In the genomic region with DNA sequence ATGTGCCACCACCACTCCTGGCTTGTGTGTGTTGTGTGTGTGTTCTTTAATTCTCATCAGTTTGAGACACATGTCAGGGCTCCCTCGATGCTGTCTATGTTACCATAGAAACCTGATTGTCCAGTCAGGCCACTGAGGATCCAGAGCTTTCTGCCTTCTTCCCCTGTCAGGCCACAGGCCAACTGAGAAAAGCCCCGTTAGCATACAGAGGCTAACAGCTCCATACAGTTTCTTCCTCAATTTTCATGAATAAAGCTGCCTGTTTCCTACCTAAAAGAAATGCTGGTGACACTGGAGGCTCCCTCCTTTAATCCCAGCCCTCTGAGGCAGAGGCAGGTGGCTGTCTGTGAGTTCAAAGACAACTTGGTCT, we compare ENCODE assay signal across 8 mouse cellular contexts. TPM values are rescaled to one million over a fixed set of nuclear protein-coding genes. Genes with fewer than 3 reads are reported as not detected.
A peak's percentile ranks its signal among the peaks of the same experiment; 100 is the strongest.
DNase-seq lines count a peak whose midpoint lies in the region; ATAC-seq and TF ChIP-seq lines count a peak whose summit lies in the region.

No protein-coding gene starts in this region.

- ATAC-seq in embryonic facial prominence, embryonic 13.5 days (ENCODE audit: insufficient number of reproducible peaks, insufficient read depth, low FRiP score, low TSS enrichment, low read depth): no peak
- no peak for ATAC-seq in intestine, embryonic 15.5 days
- ATAC-seq in neural tube, embryonic 12.5 days (ENCODE audit: low FRiP score, low read depth): no peak

- H3K4me3 ChIP-seq in left cerebral cortex, adult 2 months: peak overlapping the region; percentile 81
- H3K4me3 ChIP-seq in embryonic facial prominence, embryonic 13.5 days: peak overlapping the region; percentile 64
- peak overlapping the region; percentile 60 for H3K4me3 ChIP-seq in intestine, embryonic 15.5 days (replicated peaks)
- H3K4me3 ChIP-seq in neural tube, embryonic 12.5 days: peak overlapping the region; percentile 56

- H3K9me3 ChIP-seq in embryonic facial prominence, embryonic 13.5 days: no peaks in the 10 kb centered on the region
- no peaks in the 10 kb centered on the region for H3K9me3 ChIP-seq in intestine, embryonic 15.5 days
- no peaks in the 10 kb centered on the region for H3K9me3 ChIP-seq in neural tube, embryonic 12.5 days

- intact Hi-C loops in left cerebral cortex, adult 2 months (cut with DNase I): no loop called here
- intact Hi-C loops in left cerebral cortex, postnatal 25 days (cut with DNase I): no loop called here

- DNase-seq in left cerebral cortex, adult 2 months (ENCODE audit: extremely low spot score in 1 of 2, low spot score in 2 of 2): no peak
- DNase-seq in left cerebral cortex, postnatal 25 days (ENCODE audit: low spot score in 2 of 2): no peak
- DNase-seq in frontal cortex, postnatal 25 days (ENCODE audit: low spot score in 2 of 2): no peak
- DNase-seq in thymus, postnatal 10 days (ENCODE audit: low spot score in 2 of 2): no peak
- DNase-seq in layer of hippocampus, postnatal 10 days (ENCODE audit: low spot score in 2 of 2): no peak

- peak overlapping the region; percentile 84; the same call in 1 of the 2 replicates for H3K9ac ChIP-seq in embryonic facial prominence, embryonic 13.5 days
- H3K9ac ChIP-seq in intestine, embryonic 15.5 days: peak overlapping the region; percentile 73; the same call in 1 of the 2 replicates
- peak overlapping the region; percentile 76 for H3K9ac ChIP-seq in neural tube, embryonic 12.5 days

- H3K4me1 ChIP-seq in embryonic facial prominence, embryonic 13.5 days: peaks cover 53% of the 10 kb centered on the region
- H3K4me1 ChIP-seq in intestine, embryonic 15.5 days (replicated peaks): peaks cover 42% of the 10 kb centered on the region
- H3K4me1 ChIP-seq in neural tube, embryonic 12.5 days: peaks cover 45% of the 10 kb centered on the region

- peak overlapping the region; percentile 94 for H3K27ac ChIP-seq in left cerebral cortex, adult 2 months
- 0 out of 2 replicates have a peak overlapping the region, but pooled peaks have one; percentile 58 for H3K27ac ChIP-seq in embryonic facial prominence, embryonic 13.5 days
- H3K27ac ChIP-seq in intestine, embryonic 15.5 days: no peak overlapping the region
- no peak overlapping the region for H3K27ac ChIP-seq in neural tube, embryonic 12.5 days

- H3K27me3 ChIP-seq in embryonic facial prominence, embryonic 13.5 days: no peaks in the 10 kb centered on the region
- no peaks in the 10 kb centered on the region for H3K27me3 ChIP-seq in intestine, embryonic 15.5 days (replicated peaks)
- no peaks in the 10 kb centered on the region for H3K27me3 ChIP-seq in neural tube, embryonic 12.5 days (replicated peaks)

- 63% methylated on average over 2 of the region's 2 CpGs for WGBS in embryonic facial prominence, embryonic 13.5 days
- WGBS in intestine, embryonic 15.5 days: 63% methylated on average over 2 of the region's 2 CpGs
- WGBS in neural tube, embryonic 12.5 days: 62% methylated on average over 2 of the region's 2 CpGs

- peaks cover 58% of the 10 kb centered on the region for H3K36me3 ChIP-seq in embryonic facial prominence, embryonic 13.5 days
- H3K36me3 ChIP-seq in intestine, embryonic 15.5 days: peaks cover 20% of the 10 kb centered on the region; the same call in 1 of the 2 replicates
- H3K36me3 ChIP-seq in neural tube, embryonic 12.5 days: peaks cover 51% of the 10 kb centered on the region

- peak overlapping the region; percentile 90 for H3K4me2 ChIP-seq in embryonic facial prominence, embryonic 13.5 days
- peak overlapping the region; percentile 94 for H3K4me2 ChIP-seq in intestine, embryonic 15.5 days (replicated peaks)
- H3K4me2 ChIP-seq in neural tube, embryonic 12.5 days (replicated peaks): peak overlapping the region; percentile 89

- TF ChIP-seq CTCF in left cerebral cortex, adult 2 months (IDR thresholded peaks at IDR 0.05): no peak

RNA-seq across cellular contexts. Expression of a gene that starts 1.2 kb away (rescaled TPM):
- 100 to 1,000 TPM; 253 to 262 TPM for total RNA-seq in left cerebral cortex, adult 2 months (2021)
- total RNA-seq in left cerebral cortex, postnatal 25 days (2021): 100 to 1,000 TPM; 292 to 311 TPM
- 32.4 and 35.3 TPM in 2 replicates for polyA plus RNA-seq in embryonic facial prominence, embryonic 13.5 days (2015; fragmentation: Nextera tagmentation; extraction: Ambion mirVana)
- 28.5 and 33.1 TPM in 2 replicates for polyA plus RNA-seq in intestine, embryonic 15.5 days (2015; fragmentation: Nextera tagmentation; extraction: Ambion mirVana)
- 57.6 and 57.7 TPM in 2 replicates for polyA plus RNA-seq in neural tube, embryonic 12.5 days (2016; fragmentation: Nextera tagmentation; extraction: Ambion mirVana)
- total RNA-seq in layer of hippocampus, postnatal 10 days (2021): 100 to 1,000 TPM; 281 to 341 TPM

RNA-seq across cellular contexts. Expression of a gene that starts 7.2 kb away (rescaled TPM):
- 100 to 1,000 TPM; 279 to 288 TPM for total RNA-seq in left cerebral cortex, adult 2 months (2021)
- total RNA-seq in left cerebral cortex, postnatal 25 days (2021): 100 to 1,000 TPM; 288 to 314 TPM
- polyA plus RNA-seq in embryonic facial prominence, embryonic 13.5 days (2015; fragmentation: Nextera tagmentation; extraction: Ambion mirVana): 2.8 and 3.4 TPM in 2 replicates
- polyA plus RNA-seq in intestine, embryonic 15.5 days (2015; fragmentation: Nextera tagmentation; extraction: Ambion mirVana): 3.8 and 3.9 TPM in 2 replicates
- 44.4 and 55.1 TPM in 2 replicates for polyA plus RNA-seq in neural tube, embryonic 12.5 days (2016; fragmentation: Nextera tagmentation; extraction: Ambion mirVana)
- 100 to 1,000 TPM; 259 to 281 TPM for total RNA-seq in layer of hippocampus, postnatal 10 days (2021)

RNA-seq across cellular contexts. Expression of a gene that starts 7.3 kb away (rescaled TPM):
- total RNA-seq in left cerebral cortex, adult 2 months (2021): 1 to 10 TPM in 1 of 2 experiments, under 1 TPM in 1; 0.93 to 1.2 TPM
- under 1 TPM; 0.64 to 0.96 TPM for total RNA-seq in left cerebral cortex, postnatal 25 days (2021)
- 11.4 and 12.0 TPM in 2 replicates for polyA plus RNA-seq in embryonic facial prominence, embryonic 13.5 days (2015; fragmentation: Nextera tagmentation; extraction: Ambion mirVana)
- 7.6 and 9.6 TPM in 2 replicates for polyA plus RNA-seq in intestine, embryonic 15.5 days (2015; fragmentation: Nextera tagmentation; extraction: Ambion mirVana)
- polyA plus RNA-seq in neural tube, embryonic 12.5 days (2016; fragmentation: Nextera tagmentation; extraction: Ambion mirVana): 8.4 and 9.8 TPM in 2 replicates
- total RNA-seq in layer of hippocampus, postnatal 10 days (2021): 1 to 10 TPM; 2.1 to 3.8 TPM

RNA-seq across cellular contexts. Expression of a gene that starts 10.7 kb away (rescaled TPM):
- total RNA-seq in left cerebral cortex, adult 2 months (2021): 100 to 1,000 TPM; 552 to 567 TPM
- total RNA-seq in left cerebral cortex, postnatal 25 days (2021): 100 to 1,000 TPM; 488 to 498 TPM
- polyA plus RNA-seq in embryonic facial prominence, embryonic 13.5 days (2015; fragmentation: Nextera tagmentation; extraction: Ambion mirVana): 1,344 and 1,500 TPM in 2 replicates
- 1,378 and 1,526 TPM in 2 replicates for polyA plus RNA-seq in intestine, embryonic 15.5 days (2015; fragmentation: Nextera tagmentation; extraction: Ambion mirVana)
- 803 and 881 TPM in 2 replicates for polyA plus RNA-seq in neural tube, embryonic 12.5 days (2016; fragmentation: Nextera tagmentation; extraction: Ambion mirVana)
- total RNA-seq in layer of hippocampus, postnatal 10 days (2021): 100 to 1,000 TPM; 648 to 721 TPM

RNA-seq across cellular contexts. Expression of a gene that starts 18.5 kb away (rescaled TPM):
- total RNA-seq in left cerebral cortex, adult 2 months (2021): 10 to 100 TPM; 26.0 to 31.7 TPM
- total RNA-seq in left cerebral cortex, postnatal 25 days (2021): 10 to 100 TPM; 21.4 to 28.6 TPM
- 13.4 and 13.5 TPM in 2 replicates for polyA plus RNA-seq in embryonic facial prominence, embryonic 13.5 days (2015; fragmentation: Nextera tagmentation; extraction: Ambion mirVana)
- 35.1 and 38.1 TPM in 2 replicates for polyA plus RNA-seq in intestine, embryonic 15.5 days (2015; fragmentation: Nextera tagmentation; extraction: Ambion mirVana)
- polyA plus RNA-seq in neural tube, embryonic 12.5 days (2016; fragmentation: Nextera tagmentation; extraction: Ambion mirVana): 15.8 and 16.5 TPM in 2 replicates
- total RNA-seq in layer of hippocampus, postnatal 10 days (2021): 10 to 100 TPM; 18.7 to 23.4 TPM

Comparison
In these comparisons a context has a peak if more than half of its experiments do, and no peak if none do; other contexts are left out.
1. H3K27ac ChIP-seq: peak in left cerebral cortex, adult 2 months (single experiment) and embryonic facial prominence, embryonic 13.5 days (single experiment); none in intestine, embryonic 15.5 days (single experiment) and neural tube, embryonic 12.5 days (single experiment).
2. Peak in every context shown above with its lines, with median percentiles within 50 percentile points of each other: H3K4me3 ChIP-seq, H3K4me2 ChIP-seq and H3K9ac ChIP-seq.